Mouse (Mus musculus): Measurements from ENCODE around the gene Fcgr2b. TPM values are rescaled to one million over a fixed set of nuclear protein-coding genes. Genes with fewer than 3 reads are reported as not detected.
"Not testable (repeated sequence)": the region's sequence is repeated elsewhere in the genome, so short reads cannot be mapped to it uniquely, and the experiment has no call there.

The Fcgr2b gene
- polyA plus RNA-seq, 1 experiment from 2014 or later, result 3.0 TPM

DNA sequence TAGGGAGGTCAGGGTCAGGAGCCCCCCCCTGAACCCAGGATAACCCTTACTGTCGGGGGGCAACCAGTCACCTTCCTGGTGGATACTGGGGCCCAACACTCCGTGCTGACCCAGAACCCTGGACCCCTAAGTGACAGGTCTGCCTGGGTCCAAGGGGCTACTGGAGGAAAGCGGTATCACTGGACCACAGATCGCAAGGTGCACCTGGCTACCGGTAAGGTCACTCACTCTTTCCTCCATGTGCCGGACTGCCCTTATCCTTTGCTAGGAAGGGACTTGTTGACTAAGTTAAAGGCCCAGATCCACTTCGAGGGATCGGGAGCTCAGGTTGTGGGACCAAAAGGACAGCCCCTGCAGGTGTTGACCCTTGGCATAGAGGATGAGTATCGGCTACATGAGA lies 32.2 kb downstream of the Fcgr2b start:
- ATAC-seq (ENCODE audit: low read depth); H3K36me3 ChIP-seq (ENCODE audit: control insufficient read depth, insufficient read depth, low read length); H3K4me2 ChIP-seq (ENCODE audit: low read depth, low read length); H3K4me1 ChIP-seq (replicated peaks; ENCODE audit: control insufficient read depth, insufficient read depth, low read length); H3K9me3 ChIP-seq (ENCODE audit: control insufficient read depth, low read length); H3K27ac ChIP-seq (ENCODE audit: low read length); H3K27me3 ChIP-seq (ENCODE audit: control insufficient read depth, insufficient read depth, low read depth, low read length); H3K9ac ChIP-seq (ENCODE audit: low read length); H3K4me3 ChIP-seq (ENCODE audit: low read length): not testable (repeated sequence)
- WGBS, result 98% methylated on average over 9 of the region's 9 CpGs

DNA sequence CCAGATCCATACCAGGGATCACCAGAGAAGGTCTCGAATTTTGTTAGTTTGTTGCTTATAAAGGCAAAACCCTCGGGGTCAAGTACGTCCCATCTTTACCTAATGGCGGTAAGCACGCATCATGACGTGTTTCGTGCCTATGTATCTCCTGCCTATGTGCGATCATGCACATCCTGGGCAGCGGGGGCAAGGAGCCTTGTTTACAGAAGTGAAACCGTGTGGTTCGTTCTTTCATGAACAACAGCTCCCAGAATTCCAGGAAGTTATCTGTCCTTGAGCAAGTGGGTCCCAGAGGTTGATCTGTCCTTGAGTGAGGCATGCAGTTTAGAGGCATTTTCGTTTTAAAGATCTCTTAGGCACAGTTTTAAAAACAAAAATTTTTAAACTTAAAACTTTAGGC lies 37.1 kb downstream of the Fcgr2b start:
- Histone ChIP-seq H3K36me3 (ENCODE audit: control insufficient read depth, insufficient read depth, low read length) (no peaks in the 10 kb centered on the region), H3K27me3 (ENCODE audit: control insufficient read depth, insufficient read depth, low read depth, low read length) (no peaks in the 10 kb centered on the region), H3K9ac (ENCODE audit: low read length) (no peak overlapping the region), H3K27ac (ENCODE audit: low read length) (no peak overlapping the region), H3K4me3 (ENCODE audit: low read length) (no peak overlapping the region), H3K9me3 (ENCODE audit: control insufficient read depth, low read length) (peaks cover 4% of the 10 kb centered on the region; the same call in 1 of the 2 replicates), H3K4me2 (ENCODE audit: low read depth, low read length) (no peak overlapping the region), H3K4me1 (replicated peaks; ENCODE audit: control insufficient read depth, insufficient read depth, low read length) (no peaks in the 10 kb centered on the region)
- no peak for ATAC-seq (ENCODE audit: low read depth)
- WGBS, result 84% methylated on average over 12 of the region's 12 CpGs

DNA sequence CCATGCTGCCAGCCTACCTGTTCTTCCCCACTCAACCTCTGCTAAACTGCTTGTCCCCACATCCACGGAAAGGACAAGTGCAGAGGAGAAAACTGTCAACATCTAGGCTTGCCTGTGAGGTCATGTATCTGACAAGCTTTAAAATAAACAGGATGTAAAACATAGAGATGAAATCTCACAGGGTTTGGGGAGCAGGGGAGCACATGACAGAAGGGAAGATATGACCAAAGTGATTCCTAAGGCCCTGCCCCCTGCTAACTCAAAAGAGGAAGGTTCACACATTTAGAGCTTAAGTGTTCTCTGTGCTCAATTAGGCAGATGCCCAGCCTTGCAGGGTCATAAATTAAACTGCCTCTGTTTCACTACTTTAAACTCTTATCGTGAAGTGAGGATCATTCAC lies 42.0 kb downstream of the Fcgr2b start:
- H3K4me2 ChIP-seq (ENCODE audit: low read depth, low read length), result no peak overlapping the region
- no peaks in the 10 kb centered on the region for H3K27me3 ChIP-seq (ENCODE audit: control insufficient read depth, insufficient read depth, low read depth, low read length)
- no peak overlapping the region for H3K27ac ChIP-seq (ENCODE audit: low read length)
- ATAC-seq (ENCODE audit: low read depth), result no peak
- WGBS, result 46% methylated on average over 2 of the region's 2 CpGs
- no peak overlapping the region for H3K4me3 ChIP-seq (ENCODE audit: low read length)
- 0 out of 2 replicates have a peak, but pooled peaks cover 2% of the 10 kb centered on the region for H3K9me3 ChIP-seq (ENCODE audit: control insufficient read depth, low read length)
- H3K36me3 ChIP-seq (ENCODE audit: control insufficient read depth, insufficient read depth, low read length), result no peaks in the 10 kb centered on the region
- no peaks in the 10 kb centered on the region for H3K4me1 ChIP-seq (replicated peaks; ENCODE audit: control insufficient read depth, insufficient read depth, low read length)
- H3K9ac ChIP-seq (ENCODE audit: low read length), result no peak overlapping the region

DNA sequence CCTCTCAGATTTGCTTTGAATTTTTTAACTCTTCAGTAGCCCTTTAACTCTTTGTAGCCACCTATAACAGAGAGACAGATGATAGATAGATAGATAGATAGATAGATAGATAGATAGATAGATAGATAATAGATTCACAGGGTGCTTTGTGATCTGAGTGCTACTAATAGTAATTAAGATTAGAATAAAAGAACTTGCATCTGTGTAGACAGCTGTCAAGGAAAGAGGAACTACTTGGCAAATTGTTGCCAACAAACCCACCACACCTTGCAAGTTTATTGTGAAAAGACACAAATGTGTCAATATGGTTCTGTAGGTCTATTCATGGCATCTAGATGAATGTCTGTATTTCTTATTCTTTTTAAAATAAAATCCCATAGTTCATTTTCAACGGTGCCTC lies 42.4 kb downstream of the Fcgr2b start:
- H3K4me2 ChIP-seq (ENCODE audit: low read depth, low read length), result no peak overlapping the region
- no peaks in the 10 kb centered on the region for H3K36me3 ChIP-seq (ENCODE audit: control insufficient read depth, insufficient read depth, low read length)
- 73% methylated on average over 1 of the region's 1 CpGs for WGBS
- no peak overlapping the region for H3K4me3 ChIP-seq (ENCODE audit: low read length)
- H3K27me3 ChIP-seq (ENCODE audit: control insufficient read depth, insufficient read depth, low read depth, low read length), result no peaks in the 10 kb centered on the region
- no peak for ATAC-seq (ENCODE audit: low read depth)
- H3K9me3 ChIP-seq (ENCODE audit: control insufficient read depth, low read length), result 0 out of 2 replicates have a peak, but pooled peaks cover 2% of the 10 kb centered on the region
- no peak overlapping the region for H3K27ac ChIP-seq (ENCODE audit: low read length)
- H3K4me1 ChIP-seq (replicated peaks; ENCODE audit: control insufficient read depth, insufficient read depth, low read length), result no peaks in the 10 kb centered on the region
- no peak overlapping the region for H3K9ac ChIP-seq (ENCODE audit: low read length)

DNA sequence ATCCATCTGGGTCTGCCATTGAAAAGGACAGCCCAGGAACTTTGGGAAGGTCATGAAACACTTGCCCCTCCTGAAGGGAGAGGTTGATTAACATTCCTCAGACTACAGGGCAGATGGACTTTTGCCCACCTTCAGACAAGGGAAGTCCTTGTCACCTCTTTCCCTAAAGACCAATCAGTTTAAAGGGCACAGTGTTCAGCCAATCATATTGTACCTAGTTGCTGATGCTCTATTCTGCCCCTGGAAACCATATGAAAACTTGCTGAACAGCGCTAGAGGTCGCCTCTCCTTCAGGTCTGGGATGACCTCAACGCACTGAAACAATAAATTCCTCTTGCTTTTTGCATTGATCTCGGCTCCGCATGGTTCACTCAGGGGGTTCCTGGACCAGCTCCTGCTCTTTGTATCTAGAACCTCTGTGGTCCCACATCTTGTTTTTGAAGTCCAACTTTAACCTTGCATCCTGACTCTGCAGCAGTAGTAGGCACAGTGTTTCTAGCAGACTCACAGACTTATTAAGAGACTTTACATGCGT lies 42.9 kb downstream of the Fcgr2b start:
- Histone ChIP-seq H3K9ac (ENCODE audit: low read length) (no peak overlapping the region), H3K4me3 (ENCODE audit: low read length) (no peak overlapping the region), H3K4me1 (replicated peaks; ENCODE audit: control insufficient read depth, insufficient read depth, low read length) (no peaks in the 10 kb centered on the region), H3K4me2 (ENCODE audit: low read depth, low read length) (no peak overlapping the region), H3K36me3 (ENCODE audit: control insufficient read depth, insufficient read depth, low read length) (no peaks in the 10 kb centered on the region), H3K27me3 (ENCODE audit: control insufficient read depth, insufficient read depth, low read depth, low read length) (no peaks in the 10 kb centered on the region), H3K9me3 (ENCODE audit: control insufficient read depth, low read length) (0 out of 2 replicates have a peak, but pooled peaks cover 2% of the 10 kb centered on the region), H3K27ac (ENCODE audit: low read length) (no peak overlapping the region)
- ATAC-seq (ENCODE audit: low read depth), result no peak
- WGBS, result 71% methylated on average over 6 of the region's 6 CpGs

DNA sequence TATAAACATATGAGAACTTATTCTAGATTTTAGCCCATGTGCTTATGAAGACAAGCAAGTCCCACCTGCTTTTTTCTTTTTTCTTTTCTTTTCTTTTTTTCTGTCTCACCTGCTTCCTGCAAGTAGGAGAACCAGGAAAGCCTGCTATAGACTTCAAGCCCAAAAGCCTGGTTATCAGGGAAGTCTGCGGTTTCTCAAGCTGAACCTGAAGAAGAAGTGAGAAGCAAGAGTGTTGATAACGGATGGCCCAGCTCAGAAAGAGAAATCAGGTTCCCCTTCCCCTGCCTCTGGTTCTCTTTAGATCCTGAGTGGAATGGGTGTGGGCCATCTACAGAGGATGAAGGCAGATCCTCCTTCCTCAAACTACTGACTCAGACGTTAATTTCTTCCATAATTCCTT lies 44.3 kb downstream of the Fcgr2b start:
- H3K36me3 ChIP-seq (ENCODE audit: control insufficient read depth, insufficient read depth, low read length), result no peaks in the 10 kb centered on the region
- H3K4me2 ChIP-seq (ENCODE audit: low read depth, low read length), result no peak overlapping the region
- 77% methylated on average over 3 of the region's 3 CpGs for WGBS
- H3K4me3 ChIP-seq (ENCODE audit: low read length), result no peak overlapping the region
- ATAC-seq (ENCODE audit: low read depth), result no peak
- no peaks in the 10 kb centered on the region for H3K4me1 ChIP-seq (replicated peaks; ENCODE audit: control insufficient read depth, insufficient read depth, low read length)
- H3K27me3 ChIP-seq (ENCODE audit: control insufficient read depth, insufficient read depth, low read depth, low read length), result no peaks in the 10 kb centered on the region
- no peak overlapping the region for H3K27ac ChIP-seq (ENCODE audit: low read length)
- H3K9ac ChIP-seq (ENCODE audit: low read length), result no peak overlapping the region
- H3K9me3 ChIP-seq (ENCODE audit: control insufficient read depth, low read length), result 0 out of 2 replicates have a peak, but pooled peaks cover 2% of the 10 kb centered on the region

DNA sequence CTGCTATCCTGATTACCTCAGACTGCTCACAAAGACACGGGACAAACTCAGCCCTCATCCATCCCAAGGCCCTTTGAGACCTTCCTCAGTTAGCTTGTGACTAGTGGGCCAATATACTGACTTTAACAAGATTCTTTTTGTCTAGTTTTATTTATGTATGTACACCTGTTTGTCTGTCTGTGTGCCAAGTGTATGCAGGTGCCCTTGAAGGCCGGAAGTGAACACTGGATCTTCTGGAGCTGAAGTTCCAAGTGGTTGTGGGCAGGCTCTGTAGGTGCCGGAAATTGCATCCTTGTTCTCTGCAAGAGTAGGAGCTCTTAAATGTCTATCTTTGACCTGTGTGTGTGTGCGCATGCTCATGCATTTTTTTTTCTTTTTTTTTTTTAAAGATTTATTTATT lies 47.1 kb downstream of the Fcgr2b start:
- Histone ChIP-seq H3K9me3 (ENCODE audit: control insufficient read depth, low read length) (no peaks in the 10 kb centered on the region), H3K9ac (ENCODE audit: low read length) (no peak overlapping the region), H3K36me3 (ENCODE audit: control insufficient read depth, insufficient read depth, low read length) (no peaks in the 10 kb centered on the region), H3K4me3 (ENCODE audit: low read length) (no peak overlapping the region), H3K27me3 (ENCODE audit: control insufficient read depth, insufficient read depth, low read depth, low read length) (no peaks in the 10 kb centered on the region), H3K4me1 (replicated peaks; ENCODE audit: control insufficient read depth, insufficient read depth, low read length) (no peaks in the 10 kb centered on the region), H3K4me2 (ENCODE audit: low read depth, low read length) (no peak overlapping the region), H3K27ac (ENCODE audit: low read length) (no peak overlapping the region)
- no peak for ATAC-seq (ENCODE audit: low read depth)
- 74% methylated on average over 4 of the region's 4 CpGs for WGBS

DNA sequence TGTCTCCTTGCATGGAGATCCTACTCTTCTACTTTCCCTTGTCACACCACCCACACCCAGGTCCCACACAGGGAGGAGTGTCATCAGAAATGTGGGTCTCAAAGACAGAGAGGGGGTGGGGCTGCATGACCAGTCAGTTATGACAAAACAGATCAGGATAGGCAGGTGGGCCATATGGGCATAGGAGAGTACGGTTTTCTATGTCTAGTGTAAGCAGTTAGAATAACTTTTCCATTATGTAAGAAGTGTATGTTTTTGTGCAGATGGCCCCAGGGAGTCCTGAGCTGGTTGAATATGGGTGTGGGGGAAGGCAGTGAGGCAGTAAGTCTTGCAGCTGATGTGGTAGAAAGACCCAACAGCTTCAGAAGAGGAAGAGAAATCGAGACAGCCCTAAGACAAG lies 47.9 kb downstream of the Fcgr2b start:
- Histone ChIP-seq H3K27me3 (ENCODE audit: control insufficient read depth, insufficient read depth, low read depth, low read length) (no peaks in the 10 kb centered on the region), H3K9me3 (ENCODE audit: control insufficient read depth, low read length) (no peaks in the 10 kb centered on the region), H3K27ac (ENCODE audit: low read length) (no peak overlapping the region), H3K4me2 (ENCODE audit: low read depth, low read length) (no peak overlapping the region), H3K36me3 (ENCODE audit: control insufficient read depth, insufficient read depth, low read length) (no peaks in the 10 kb centered on the region), H3K4me3 (ENCODE audit: low read length) (no peak overlapping the region), H3K9ac (ENCODE audit: low read length) (no peak overlapping the region), H3K4me1 (replicated peaks; ENCODE audit: control insufficient read depth, insufficient read depth, low read length) (no peaks in the 10 kb centered on the region)
- 60% methylated on average over 2 of the region's 2 CpGs for WGBS
- ATAC-seq (ENCODE audit: low read depth), result no peak

DNA sequence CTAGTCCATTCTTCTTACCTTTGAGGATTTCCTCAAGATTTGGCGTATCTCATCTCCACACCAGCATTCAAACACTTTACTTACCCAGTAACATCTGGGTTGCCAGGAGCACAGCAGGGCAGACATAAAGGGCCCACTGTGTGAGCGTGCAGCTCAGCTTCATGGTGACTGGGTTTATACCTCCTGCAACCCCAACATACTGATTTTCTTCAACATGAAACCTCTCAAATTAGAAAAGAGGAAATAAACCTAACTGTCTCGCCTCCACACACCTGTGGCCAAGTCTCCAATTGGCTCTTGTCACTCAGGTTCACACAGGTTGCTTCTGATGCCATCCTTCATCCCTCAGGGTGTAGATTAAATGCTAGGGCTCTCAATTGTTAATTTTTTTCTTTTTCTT lies 49.0 kb downstream of the Fcgr2b start, which contains the start of gene Fcrla:
Gene Fcrla, minus strand, starts transcription at position 206 of the 400 bp plus-strand sequence.
- no peak within 1 kb of the TSS for H3K4me2 ChIP-seq (ENCODE audit: low read depth, low read length)
- no peaks in the 10 kb centered on the region for H3K4me1 ChIP-seq (replicated peaks; ENCODE audit: control insufficient read depth, insufficient read depth, low read length)
- H3K27ac ChIP-seq (ENCODE audit: low read length), result no peak within 1 kb of the TSS
- H3K36me3 ChIP-seq (ENCODE audit: control insufficient read depth, insufficient read depth, low read length), result no peaks in the 10 kb centered on the region
- H3K4me3 ChIP-seq (ENCODE audit: low read length), result no peak within 1 kb of the TSS
- H3K9me3 ChIP-seq (ENCODE audit: control insufficient read depth, low read length), result no peaks in the 10 kb centered on the region
- H3K27me3 ChIP-seq (ENCODE audit: control insufficient read depth, insufficient read depth, low read depth, low read length), result no peaks in the 10 kb centered on the region
- ATAC-seq (ENCODE audit: low read depth), result no peak
- no peak within 1 kb of the TSS for H3K9ac ChIP-seq (ENCODE audit: low read length)
- WGBS, result 78% methylated on average over 3 of the region's 3 CpGs

DNA sequence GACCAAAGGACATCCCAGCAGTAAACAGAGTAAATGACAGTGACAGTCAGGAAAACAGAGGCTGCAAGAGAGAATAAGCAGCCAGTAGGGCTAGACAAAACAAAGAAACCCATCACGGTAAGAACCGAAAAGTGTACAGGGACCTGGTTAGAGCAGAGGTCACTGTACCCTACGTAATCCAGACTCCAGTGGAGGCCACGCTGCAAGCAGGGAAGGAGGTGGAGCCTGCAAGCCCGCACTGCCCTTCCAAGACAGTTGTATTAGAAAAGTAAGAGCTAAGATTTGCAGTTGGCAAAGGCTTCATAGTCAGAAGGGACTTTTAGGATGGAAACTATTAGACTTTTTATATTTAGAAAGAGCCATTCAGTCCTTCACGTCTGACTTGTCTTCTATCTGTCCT lies 49.4 kb downstream of the Fcgr2b start:
- H3K4me3 ChIP-seq (ENCODE audit: low read length), result no peak overlapping the region
- ATAC-seq (ENCODE audit: low read depth), result no peak
- H3K27ac ChIP-seq (ENCODE audit: low read length), result no peak overlapping the region
- H3K36me3 ChIP-seq (ENCODE audit: control insufficient read depth, insufficient read depth, low read length), result no peaks in the 10 kb centered on the region
- no peaks in the 10 kb centered on the region for H3K9me3 ChIP-seq (ENCODE audit: control insufficient read depth, low read length)
- H3K4me2 ChIP-seq (ENCODE audit: low read depth, low read length), result no peak overlapping the region
- no peaks in the 10 kb centered on the region for H3K4me1 ChIP-seq (replicated peaks; ENCODE audit: control insufficient read depth, insufficient read depth, low read length)
- H3K27me3 ChIP-seq (ENCODE audit: control insufficient read depth, insufficient read depth, low read depth, low read length), result no peaks in the 10 kb centered on the region
- H3K9ac ChIP-seq (ENCODE audit: low read length), result no peak overlapping the region
- WGBS, result 47% methylated on average over 6 of the region's 6 CpGs
